Mouse (Mus musculus): Measurements from ENCODE around the gene Sash1. TPM values are rescaled to one million over a fixed set of nuclear protein-coding genes. Genes with fewer than 3 reads are reported as not detected.
A peak's percentile ranks its signal among the peaks of the same experiment; 100 is the strongest.

The Sash1 gene
- polyA plus RNA-seq, 1 experiment from 2014 or later = 0.77 TPM

- H3K4me3 ChIP-seq (replicated peaks) = no peak overlapping the region
- no peaks in the 10 kb centered on the region for H3K9me3 ChIP-seq (replicated peaks)
- no peaks in the 10 kb centered on the region for H3K4me1 ChIP-seq (replicated peaks)
- no peak overlapping the region for H3K27ac ChIP-seq
- no peaks in the 10 kb centered on the region for H3K36me3 ChIP-seq
- no peak overlapping the region for H3K9ac ChIP-seq
- WGBS (ENCODE audit: insufficient replicate concordance) = 73% methylated on average over 21 of the region's 21 CpGs
- DNase-seq = no peak
- H3K4me2 ChIP-seq = no peak overlapping the region
- ATAC-seq (ENCODE audit: low read depth) = no peak
- H3K27me3 ChIP-seq = no peaks in the 10 kb centered on the region
Measured at GRCm38 (mm10) chr10:8747450-8748212, 138.2 kb downstream of the Sash1 start.

- no peak overlapping the region for H3K27ac ChIP-seq
- H3K27me3 ChIP-seq = no peaks in the 10 kb centered on the region
- ATAC-seq (ENCODE audit: low read depth) (no peak), DNase-seq (no peak)
- no peak overlapping the region for H3K4me2 ChIP-seq
- H3K9me3 ChIP-seq (replicated peaks) = no peaks in the 10 kb centered on the region
- no peak overlapping the region for H3K9ac ChIP-seq
- WGBS (ENCODE audit: insufficient replicate concordance) = 71% methylated on average over 14 of the region's 14 CpGs
- H3K4me1 ChIP-seq (replicated peaks) = peaks cover 11% of the 10 kb centered on the region
- no peak overlapping the region for H3K4me3 ChIP-seq (replicated peaks)
- 0 out of 2 replicates have a peak, but pooled peaks cover 1% of the 10 kb centered on the region for H3K36me3 ChIP-seq
Measured at GRCm38 (mm10) chr10:8746082-8746696, 139.7 kb downstream of the Sash1 start.

GRCm38 (mm10) chr10:8742872-8743271, 143.0 kb downstream of the Sash1 start:
- ATAC-seq (ENCODE audit: low read depth) (no peak), DNase-seq (peak; percentile 13)
- Histone ChIP-seq H3K9me3 (replicated peaks) (no peaks in the 10 kb centered on the region), H3K27ac (no peak overlapping the region), H3K4me3 (replicated peaks) (no peak overlapping the region), H3K4me1 (replicated peaks) (peaks cover 24% of the 10 kb centered on the region), H3K4me2 (no peak overlapping the region), H3K27me3 (no peaks in the 10 kb centered on the region), H3K36me3 (0 out of 2 replicates have a peak, but pooled peaks cover 9% of the 10 kb centered on the region), H3K9ac (no peak overlapping the region)
- 38% methylated on average over 2 of the region's 2 CpGs for WGBS (ENCODE audit: insufficient replicate concordance)

- H3K4me3 ChIP-seq (replicated peaks) = no peak overlapping the region
- DNase-seq (no peak), ATAC-seq (ENCODE audit: low read depth) (peak; percentile 65)
- no peaks in the 10 kb centered on the region for H3K9me3 ChIP-seq (replicated peaks)
- 0 out of 2 replicates have a peak overlapping the region, but pooled peaks have one; percentile 4 for H3K4me2 ChIP-seq
- 55% methylated on average over 9 of the region's 9 CpGs for WGBS (ENCODE audit: insufficient replicate concordance)
- no peak overlapping the region for H3K9ac ChIP-seq
- H3K27ac ChIP-seq = no peak overlapping the region
- H3K36me3 ChIP-seq = 0 out of 2 replicates have a peak, but pooled peaks cover 9% of the 10 kb centered on the region
- peaks cover 24% of the 10 kb centered on the region for H3K4me1 ChIP-seq (replicated peaks)
- no peaks in the 10 kb centered on the region for H3K27me3 ChIP-seq
Measured at GRCm38 (mm10) chr10:8741505-8741904, 144.4 kb downstream of the Sash1 start.

DNA sequence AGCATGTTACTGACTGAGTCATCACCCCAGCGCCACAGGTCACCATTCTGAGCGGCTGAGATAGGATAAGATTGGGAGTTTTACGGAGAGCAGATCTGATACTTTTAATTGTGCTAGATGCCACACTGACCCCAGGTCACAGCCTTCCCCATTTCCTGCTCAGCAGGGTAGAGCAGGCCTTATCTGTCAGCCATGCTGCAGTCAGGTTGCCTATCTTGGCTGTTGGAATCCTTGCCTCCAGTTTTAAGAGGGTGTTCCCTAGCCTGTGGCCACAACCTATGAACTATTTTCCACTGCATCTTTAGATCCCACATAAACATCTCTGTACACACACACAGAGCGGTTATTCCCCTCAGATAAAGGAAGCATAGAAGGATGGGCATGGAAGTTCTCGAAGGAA, 145.1 kb downstream of the Sash1 start:
- 51% methylated on average over 5 of the region's 5 CpGs for WGBS (ENCODE audit: insufficient replicate concordance)
- ATAC-seq (ENCODE audit: low read depth) = peak; percentile 74

DNA sequence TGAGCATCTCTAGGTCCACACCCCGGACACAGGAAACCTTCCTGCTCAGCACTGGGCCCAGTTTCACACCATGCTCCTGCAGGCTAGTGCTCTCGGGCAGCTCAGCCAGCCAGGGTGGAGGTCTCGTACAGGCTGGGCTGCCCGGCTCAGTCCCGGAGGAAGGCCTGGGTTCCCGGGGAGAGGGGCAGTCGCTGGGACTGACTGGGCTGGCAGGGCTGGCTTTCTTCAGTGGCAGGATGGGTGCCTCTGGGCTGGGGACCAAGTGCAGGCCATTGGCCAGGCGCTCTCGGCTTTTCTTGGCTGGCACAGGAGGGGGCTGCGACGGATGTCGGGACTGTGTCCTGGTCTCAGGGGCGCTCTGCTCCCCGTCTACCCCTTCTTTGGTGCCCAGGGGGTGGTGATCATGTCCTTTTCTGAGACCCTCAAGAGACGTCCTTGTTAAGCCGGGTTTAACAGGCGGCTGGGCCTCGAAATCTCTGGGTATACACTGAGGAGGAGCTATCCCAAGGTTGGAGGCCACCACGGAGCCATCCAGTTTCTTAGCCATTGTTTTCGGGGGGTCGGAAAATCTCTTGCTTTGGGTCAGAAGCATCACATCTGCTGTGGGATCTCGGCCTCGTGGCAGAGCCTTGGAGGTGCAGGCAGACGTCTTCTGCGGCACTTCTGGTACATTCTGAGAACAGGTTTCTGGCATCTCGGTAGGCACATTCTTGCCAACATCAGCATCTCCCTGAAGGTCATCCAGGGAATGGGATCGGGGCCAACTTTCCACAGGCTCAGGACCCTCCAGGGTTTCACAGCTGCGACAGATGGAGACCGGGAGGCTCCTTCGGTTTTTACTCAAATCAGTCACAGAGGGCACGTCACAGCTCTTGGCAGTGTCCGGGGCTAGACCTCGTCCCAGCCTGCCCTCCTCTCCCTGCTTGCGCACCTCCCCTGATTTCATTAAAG, 156.2 kb downstream of the Sash1 start:
- no peaks in the 10 kb centered on the region for H3K4me1 ChIP-seq (replicated peaks)
- WGBS (ENCODE audit: insufficient replicate concordance) = 80% methylated on average over 34 of the region's 34 CpGs
- DNase-seq (no peak), ATAC-seq (ENCODE audit: low read depth) (no peak)
- H3K27ac ChIP-seq = no peak overlapping the region
- no peaks in the 10 kb centered on the region for H3K27me3 ChIP-seq
- H3K9me3 ChIP-seq (replicated peaks) = no peaks in the 10 kb centered on the region
- no peak overlapping the region for H3K4me2 ChIP-seq
- H3K4me3 ChIP-seq (replicated peaks) = no peak overlapping the region
- H3K36me3 ChIP-seq = peaks cover 7% of the 10 kb centered on the region; the same call in 1 of the 2 replicates
- H3K9ac ChIP-seq = no peak overlapping the region

More for the DNA sequence above, 145.1 kb downstream of the Sash1 start:
- Histone ChIP-seq H3K9me3 (replicated peaks) (no peaks in the 10 kb centered on the region), H3K27ac (peak overlapping the region; percentile 29; the same call in 1 of the 2 replicates), H3K4me3 (replicated peaks) (no peak overlapping the region), H3K36me3 (0 out of 2 replicates have a peak, but pooled peaks cover 9% of the 10 kb centered on the region), H3K4me1 (replicated peaks) (peaks cover 24% of the 10 kb centered on the region), H3K9ac (no peak overlapping the region), H3K27me3 (no peaks in the 10 kb centered on the region), H3K4me2 (0 out of 2 replicates have a peak overlapping the region, but pooled peaks have one; percentile 4)
- DNase-seq = no peak

- no peak overlapping the region for H3K27ac ChIP-seq
- no peaks in the 10 kb centered on the region for H3K36me3 ChIP-seq
- H3K9me3 ChIP-seq (replicated peaks) = no peaks in the 10 kb centered on the region
- H3K4me1 ChIP-seq (replicated peaks) = no peaks in the 10 kb centered on the region
- H3K27me3 ChIP-seq = peaks cover 4% of the 10 kb centered on the region; the same call in 1 of the 2 replicates
- 62% methylated on average over 13 of the region's 13 CpGs for WGBS (ENCODE audit: insufficient replicate concordance)
- H3K9ac ChIP-seq = no peak overlapping the region
- no peak for DNase-seq
- no peak overlapping the region for H3K4me3 ChIP-seq (replicated peaks)
- ATAC-seq (ENCODE audit: low read depth) = no peak
- no peak overlapping the region for H3K4me2 ChIP-seq
Measured at GRCm38 (mm10) chr10:8719345-8719744, 166.5 kb downstream of the Sash1 start.

- DNase-seq = no peak
- Histone ChIP-seq H3K4me3 (replicated peaks) (no peak overlapping the region), H3K27ac (no peak overlapping the region), H3K27me3 (peaks cover 4% of the 10 kb centered on the region; the same call in 1 of the 2 replicates), H3K36me3 (no peaks in the 10 kb centered on the region), H3K4me2 (no peak overlapping the region), H3K4me1 (replicated peaks) (no peaks in the 10 kb centered on the region), H3K9ac (no peak overlapping the region), H3K9me3 (replicated peaks) (no peaks in the 10 kb centered on the region)
- ATAC-seq (ENCODE audit: low read depth) = no peak
- 63% methylated on average over 7 of the region's 7 CpGs for WGBS (ENCODE audit: insufficient replicate concordance)
Measured at GRCm38 (mm10) chr10:8718831-8719230, 167.0 kb downstream of the Sash1 start.

DNA sequence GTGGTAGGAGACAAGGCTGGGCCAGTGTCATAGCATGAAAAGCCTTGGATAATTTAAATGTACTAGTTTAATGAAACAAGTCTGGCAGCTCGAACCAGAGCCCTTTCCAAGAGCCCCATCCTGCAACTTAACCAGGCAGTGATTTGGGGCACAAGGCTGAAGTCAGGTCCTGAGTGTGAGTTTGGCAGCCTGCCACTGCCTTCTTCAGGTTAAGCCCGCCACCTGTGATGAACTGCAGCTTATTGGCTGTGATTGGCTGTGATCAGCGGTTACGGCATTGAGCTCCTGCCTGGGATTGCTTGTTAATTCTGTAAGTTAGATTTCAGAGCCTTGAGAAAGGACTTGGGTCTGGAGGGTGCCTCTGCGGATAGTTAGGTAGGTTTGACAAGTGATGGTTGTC, 168.7 kb downstream of the Sash1 start:
- DNase-seq (no peak), ATAC-seq (ENCODE audit: low read depth) (no peak)
- no peak overlapping the region for H3K4me3 ChIP-seq (replicated peaks)
- H3K27ac ChIP-seq = no peak overlapping the region
- H3K4me2 ChIP-seq = no peak overlapping the region
- WGBS (ENCODE audit: insufficient replicate concordance) = 59% methylated on average over 5 of the region's 5 CpGs
- H3K9me3 ChIP-seq (replicated peaks) = no peaks in the 10 kb centered on the region
- no peaks in the 10 kb centered on the region for H3K36me3 ChIP-seq
- no peak overlapping the region for H3K9ac ChIP-seq
- no peaks in the 10 kb centered on the region for H3K4me1 ChIP-seq (replicated peaks)
- peaks cover 4% of the 10 kb centered on the region; the same call in 1 of the 2 replicates for H3K27me3 ChIP-seq

DNA sequence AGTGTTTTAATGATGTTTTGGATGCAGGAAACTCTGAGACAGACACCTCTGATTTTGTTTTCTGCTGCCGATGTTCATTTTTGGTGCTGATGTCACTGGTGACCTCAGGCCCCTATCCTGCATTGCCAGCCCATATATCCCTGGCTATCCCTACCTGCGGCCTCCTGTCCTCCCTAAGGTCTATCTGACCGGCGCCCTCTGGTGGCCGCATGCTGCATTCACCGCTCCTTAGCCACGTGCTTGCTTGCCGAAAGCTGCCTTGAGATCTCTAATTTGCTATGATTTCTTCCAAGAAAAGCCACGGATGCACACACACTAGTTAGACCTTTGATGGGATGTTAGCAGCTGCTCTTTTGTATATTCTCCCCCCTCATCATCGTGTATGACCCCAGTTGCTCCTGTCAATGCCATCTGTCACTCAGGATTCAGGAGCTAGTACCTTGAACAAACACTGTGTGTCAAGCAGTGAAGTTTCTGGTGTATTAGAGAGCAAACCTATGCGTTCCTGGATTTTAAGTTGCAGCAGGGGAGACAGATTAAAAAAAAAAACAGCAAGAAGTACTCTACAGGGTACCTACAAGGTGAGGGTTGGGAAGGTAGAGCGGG, 170.1 kb downstream of the Sash1 start:
- no peak overlapping the region for H3K9ac ChIP-seq
- no peak overlapping the region for H3K27ac ChIP-seq
- peaks cover 4% of the 10 kb centered on the region; the same call in 1 of the 2 replicates for H3K27me3 ChIP-seq
- WGBS (ENCODE audit: insufficient replicate concordance) = 15% methylated on average over 12 of the region's 12 CpGs
- no peaks in the 10 kb centered on the region for H3K4me1 ChIP-seq (replicated peaks)
- H3K4me2 ChIP-seq = no peak overlapping the region
- H3K36me3 ChIP-seq = no peaks in the 10 kb centered on the region
- no peak overlapping the region for H3K4me3 ChIP-seq (replicated peaks)
- H3K9me3 ChIP-seq (replicated peaks) = no peaks in the 10 kb centered on the region
- ATAC-seq (ENCODE audit: low read depth) = no peak
- DNase-seq = peak; percentile 35

All from liver, embryonic 13.5 days (tissue).